Comparison of ENCODE assay signal across 9 mouse cellular contexts in the genomic region with DNA sequence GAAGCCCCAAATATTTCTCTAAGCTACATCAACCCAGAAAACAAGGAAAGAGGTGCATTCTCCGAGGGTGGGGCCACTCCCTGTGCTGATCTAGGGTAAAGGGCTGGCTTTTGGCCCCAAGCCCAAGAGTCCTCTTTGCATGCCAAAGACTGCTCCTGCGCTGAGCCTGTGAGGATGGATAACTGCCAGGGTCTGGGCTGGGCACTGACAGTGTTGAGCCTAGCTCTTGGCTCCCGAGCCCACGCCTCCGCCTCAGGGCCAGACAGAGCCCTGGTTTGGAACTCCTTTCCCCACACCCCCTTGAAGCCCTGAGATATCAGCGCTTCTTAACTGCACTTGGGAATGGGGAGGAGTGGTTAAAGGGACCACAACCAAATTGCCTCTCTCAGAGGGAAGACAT. TPM values are rescaled to one million over a fixed set of nuclear protein-coding genes. Genes with fewer than 3 reads are reported as not detected.
DNase-seq lines count a peak whose midpoint lies in the region; ATAC-seq and TF ChIP-seq lines count a peak whose summit lies in the region.
"Had no signal": no experiment of that assay in that cellular context is flagged by ENCODE, and none has a peak within 500 bp of the region (broad histone marks: within the 10 kb centered on the region; RNA-seq: fewer than 3 reads in every experiment).

No protein-coding gene starts in this region.

- no peak for TF ChIP-seq CTCF in forebrain, postnatal 0 days (IDR thresholded peaks at IDR 0.05; ENCODE audit: low read depth)

- no peak overlapping the region for H3K4me2 ChIP-seq in forebrain, postnatal 0 days (ENCODE audit: low read depth)
- H3K4me2 ChIP-seq: midbrain, embryonic 12.5 days had no signal

- peak; percentile 55 to 70 for DNase-seq in left cerebral cortex, postnatal 10 days (ENCODE audit: extremely low spot score in 1 of 2, low spot score in 2 of 2)
- no peak for DNase-seq in left cerebral cortex, adult 11 months (ENCODE audit: low spot score)
- DNase-seq in adrenal gland, postnatal 25 days = peak; percentile 77
- peak; percentile 64 for DNase-seq in forebrain, postnatal 0 days
- peak; percentile 63 for DNase-seq in kidney, postnatal 10 days
- DNase-seq in ovary, postnatal 10 days (ENCODE audit: low spot score) = peak; percentile 33
- no peak for DNase-seq in natural killer cell, adult 2 months (ENCODE audit: low spot score in 2 of 2)
- no peak for DNase-seq in spleen, postnatal 4 days (ENCODE audit: low spot score in 2 of 2)

- no peaks in the 10 kb centered on the region for H3K9me3 ChIP-seq in forebrain, postnatal 0 days (ENCODE audit: low read length)
- H3K9me3 ChIP-seq: midbrain, embryonic 12.5 days had no signal

- intact Hi-C loops in left cerebral cortex, postnatal 10 days (cut with DNase I) = no loop called here

- H3K27ac ChIP-seq in forebrain, postnatal 0 days (ENCODE audit: low read depth, low read length) = no peak overlapping the region
- H3K27ac ChIP-seq: midbrain, embryonic 12.5 days had no signal

- 0 out of 2 replicates have a peak, but pooled peaks cover 4% of the 10 kb centered on the region for H3K4me1 ChIP-seq in forebrain, postnatal 0 days (ENCODE audit: insufficient read depth)

- peak; percentile 53 for ATAC-seq in forebrain, postnatal 0 days

- H3K9ac ChIP-seq in forebrain, postnatal 0 days = no peak overlapping the region
- H3K9ac ChIP-seq: midbrain, embryonic 12.5 days had no signal

- H3K4me3 ChIP-seq in forebrain, postnatal 0 days (ENCODE audit: low read depth, low read length) = no peak overlapping the region
- H3K4me3 ChIP-seq: midbrain, embryonic 12.5 days had no signal

- H3K36me3 ChIP-seq in forebrain, postnatal 0 days (ENCODE audit: insufficient read depth) = no peaks in the 10 kb centered on the region
- H3K36me3 ChIP-seq: midbrain, embryonic 12.5 days had no signal

- 33% methylated on average over 6 of the region's 6 CpGs for WGBS in forebrain, postnatal 0 days

- H3K27me3 ChIP-seq in forebrain, postnatal 0 days (ENCODE audit: insufficient read depth, low read length) = no peaks in the 10 kb centered on the region; the same call in 1 of the 2 replicates

RNA-seq across cellular contexts. Expression of a gene that starts 28.8 kb away (rescaled TPM):
- total RNA-seq in left cerebral cortex, postnatal 10 days (2021) = not detected
- total RNA-seq in adrenal gland, postnatal 25 days (2021) = 3.0 and 6.3 TPM in 2 replicates
- not detected in 2 replicates for total RNA-seq in forebrain, postnatal 0 days (2014; rRNA removed)
- polyA plus RNA-seq in forebrain, postnatal 0 days (2015; fragmentation: Nextera tagmentation; extraction: Ambion mirVana) = not detected in 2 replicates
- polyA plus RNA-seq: midbrain, embryonic 12.5 days had no signal

Comparison
In these comparisons a context has a peak if more than half of its experiments do, and no peak if none do; other contexts are left out.
1. DNase-seq: peak in left cerebral cortex, postnatal 10 days (2 of 2), adrenal gland, postnatal 25 days (single experiment), forebrain, postnatal 0 days (single experiment), kidney, postnatal 10 days (single experiment) and ovary, postnatal 10 days (single experiment); none in left cerebral cortex, adult 11 months (single experiment), natural killer cell, adult 2 months (0 of 2) and spleen, postnatal 4 days (0 of 2).